Mouse (Mus musculus): ENCODE data around the gene Rcn1. TPM values are rescaled to one million over a fixed set of nuclear protein-coding genes. Genes with fewer than 3 reads are reported as not detected.

Gene Rcn1
- polyA plus RNA-seq, 1 experiment, result 18.3 TPM

DNA sequence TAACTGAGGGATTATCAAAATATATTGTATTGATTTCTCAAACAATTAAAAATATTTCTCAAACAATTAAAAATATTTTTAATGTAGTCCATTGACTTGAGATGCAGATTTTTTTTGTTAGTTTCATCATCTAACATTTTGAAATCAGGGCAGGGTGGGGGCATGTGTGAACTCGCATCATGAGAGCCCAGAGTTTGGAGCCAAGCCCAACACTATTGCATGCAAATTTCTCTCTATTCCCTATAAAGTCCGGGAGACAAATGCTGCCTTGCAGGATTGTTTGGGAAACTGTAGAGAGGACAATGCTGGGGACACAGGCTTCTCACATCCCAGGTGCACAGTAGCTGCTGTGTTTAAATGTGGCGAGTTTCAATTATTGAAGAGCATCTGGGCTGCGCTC is 23.4 kb downstream of the Rcn1 start:
- Histone ChIP-seq H3K4me3 (replicated peaks; ENCODE audit: control insufficient read depth, low read depth, low read length) (no peak overlapping the region), H3K4me1 (ENCODE audit: control insufficient read depth, insufficient read depth, low read length) (no peaks in the 10 kb centered on the region; the same call in 1 of the 2 replicates), H3K27ac (ENCODE audit: control insufficient read depth, insufficient read depth, low read depth, low read length, poor library complexity) (no peak overlapping the region)
- 62% methylated on average over 4 of the region's 4 CpGs for WGBS
- no peak for TF ChIP-seq POLR2A (IDR thresholded peaks at IDR 0.05; ENCODE audit: borderline replicate concordance, control insufficient read depth, low read depth, low read length)
- TF ChIP-seq CTCF (IDR thresholded peaks at IDR 0.05; ENCODE audit: control insufficient read depth, insufficient read depth, low read length), result no peak

DNA sequence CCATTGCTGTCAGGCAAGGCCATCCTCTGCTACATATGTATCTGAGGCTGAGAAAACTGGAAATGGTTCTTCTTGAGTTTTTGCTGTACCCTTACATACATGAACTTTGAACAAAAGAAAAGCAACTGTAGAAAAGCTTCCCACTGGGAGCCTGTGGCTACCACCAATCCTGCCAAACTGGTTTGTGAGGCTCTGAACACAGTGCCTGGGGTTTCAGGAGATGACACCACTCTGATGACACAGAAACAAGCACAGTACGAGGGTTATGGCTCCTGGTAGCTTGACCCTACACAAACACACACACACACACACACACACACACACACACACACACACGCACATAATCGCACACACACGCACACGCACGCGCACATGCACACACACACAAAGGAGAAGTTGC is 23.9 kb downstream of the Rcn1 start:
- WGBS, result 45% methylated on average over 7 of the region's 7 CpGs
- Histone ChIP-seq H3K27ac (ENCODE audit: control insufficient read depth, insufficient read depth, low read depth, low read length, poor library complexity) (no peak overlapping the region), H3K4me1 (ENCODE audit: control insufficient read depth, insufficient read depth, low read length) (no peaks in the 10 kb centered on the region; the same call in 1 of the 2 replicates), H3K4me3 (replicated peaks; ENCODE audit: control insufficient read depth, low read depth, low read length) (no peak overlapping the region)
- no peak for TF ChIP-seq CTCF (IDR thresholded peaks at IDR 0.05; ENCODE audit: control insufficient read depth, insufficient read depth, low read length)
- no peak for TF ChIP-seq POLR2A (IDR thresholded peaks at IDR 0.05; ENCODE audit: borderline replicate concordance, control insufficient read depth, low read depth, low read length)

DNA sequence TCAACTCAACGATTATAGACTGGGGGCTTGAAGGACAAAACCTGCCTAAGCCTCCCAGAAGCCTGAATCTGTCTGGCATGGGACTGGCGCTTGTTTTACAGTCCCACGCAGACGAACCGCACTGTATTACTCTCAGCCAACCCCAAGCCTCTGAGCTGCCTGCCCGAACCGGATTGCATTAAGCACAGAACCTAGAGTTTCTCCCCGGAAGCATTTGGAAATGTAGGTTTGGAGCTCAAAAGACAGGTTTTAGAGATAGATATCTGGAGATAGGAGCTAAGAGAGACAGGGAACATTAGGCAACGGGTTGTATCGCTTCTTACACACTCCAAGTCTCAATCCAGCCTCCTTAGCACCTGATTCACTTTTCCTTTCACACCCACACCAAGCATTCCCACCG is 25.5 kb downstream of the Rcn1 start:
- no peak overlapping the region for H3K4me3 ChIP-seq (replicated peaks; ENCODE audit: control insufficient read depth, low read depth, low read length)
- 83% methylated on average over 11 of the region's 11 CpGs for WGBS
- no peak overlapping the region for H3K27ac ChIP-seq (ENCODE audit: control insufficient read depth, insufficient read depth, low read depth, low read length, poor library complexity)
- no peaks in the 10 kb centered on the region; the same call in 1 of the 2 replicates for H3K4me1 ChIP-seq (ENCODE audit: control insufficient read depth, insufficient read depth, low read length)
- TF ChIP-seq POLR2A (IDR thresholded peaks at IDR 0.05; ENCODE audit: borderline replicate concordance, control insufficient read depth, low read depth, low read length), result no peak
- TF ChIP-seq CTCF (IDR thresholded peaks at IDR 0.05; ENCODE audit: control insufficient read depth, insufficient read depth, low read length), result no peak

DNA sequence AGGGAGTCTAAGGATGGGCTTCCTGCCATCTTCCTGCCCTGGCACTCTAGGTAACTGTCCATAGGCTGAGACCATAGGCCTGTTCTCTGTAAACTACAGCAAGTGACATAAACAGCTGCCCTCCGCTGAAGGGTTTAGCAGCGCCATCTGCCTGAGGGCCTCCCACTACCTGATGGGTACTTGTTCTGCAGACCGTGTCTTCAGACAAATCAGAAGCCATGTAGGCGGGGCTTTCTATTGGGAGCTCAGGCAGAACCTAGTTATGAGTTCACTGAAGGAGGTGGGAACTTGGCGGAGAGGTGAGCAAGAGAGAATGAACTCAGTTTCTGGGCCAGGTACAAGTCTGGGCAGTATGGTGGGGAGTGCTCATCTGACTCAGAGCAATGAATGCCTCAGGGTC is 26.4 kb downstream of the Rcn1 start:
- TF ChIP-seq POLR2A (IDR thresholded peaks at IDR 0.05; ENCODE audit: borderline replicate concordance, control insufficient read depth, low read depth, low read length) (no peak), CTCF (IDR thresholded peaks at IDR 0.05; ENCODE audit: control insufficient read depth, insufficient read depth, low read length) (no peak)
- Histone ChIP-seq H3K4me1 (ENCODE audit: control insufficient read depth, insufficient read depth, low read length) (no peaks in the 10 kb centered on the region; the same call in 1 of the 2 replicates), H3K27ac (ENCODE audit: control insufficient read depth, insufficient read depth, low read depth, low read length, poor library complexity) (no peak overlapping the region), H3K4me3 (replicated peaks; ENCODE audit: control insufficient read depth, low read depth, low read length) (no peak overlapping the region)
- 73% methylated on average over 5 of the region's 5 CpGs for WGBS

DNA sequence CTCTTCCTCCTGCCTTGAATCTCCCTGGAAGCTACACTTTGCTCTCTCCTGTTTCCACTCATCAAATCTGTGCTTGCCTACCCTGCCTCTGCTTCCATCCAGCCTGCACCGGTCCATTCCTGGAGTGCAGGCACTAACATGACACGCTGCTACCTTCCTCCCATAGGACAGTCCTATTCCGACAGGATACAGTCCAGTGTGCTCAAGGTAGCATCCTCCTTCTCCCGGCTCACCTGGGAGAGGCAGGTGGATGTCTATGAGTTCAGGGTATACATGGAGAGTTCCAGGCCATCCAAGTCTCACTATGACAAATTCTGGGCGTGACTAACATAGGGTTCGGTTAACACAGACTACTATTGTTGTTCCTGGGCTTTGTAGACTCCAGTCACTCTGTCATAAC is 27.0 kb downstream of the Rcn1 start:
- no peak overlapping the region for H3K4me3 ChIP-seq (replicated peaks; ENCODE audit: control insufficient read depth, low read depth, low read length)
- no peak overlapping the region for H3K27ac ChIP-seq (ENCODE audit: control insufficient read depth, insufficient read depth, low read depth, low read length, poor library complexity)
- no peaks in the 10 kb centered on the region; the same call in 1 of the 2 replicates for H3K4me1 ChIP-seq (ENCODE audit: control insufficient read depth, insufficient read depth, low read length)
- WGBS, result 86% methylated on average over 6 of the region's 6 CpGs
- TF ChIP-seq CTCF (IDR thresholded peaks at IDR 0.05; ENCODE audit: control insufficient read depth, insufficient read depth, low read length) (no peak), POLR2A (IDR thresholded peaks at IDR 0.05; ENCODE audit: borderline replicate concordance, control insufficient read depth, low read depth, low read length) (no peak)

DNA sequence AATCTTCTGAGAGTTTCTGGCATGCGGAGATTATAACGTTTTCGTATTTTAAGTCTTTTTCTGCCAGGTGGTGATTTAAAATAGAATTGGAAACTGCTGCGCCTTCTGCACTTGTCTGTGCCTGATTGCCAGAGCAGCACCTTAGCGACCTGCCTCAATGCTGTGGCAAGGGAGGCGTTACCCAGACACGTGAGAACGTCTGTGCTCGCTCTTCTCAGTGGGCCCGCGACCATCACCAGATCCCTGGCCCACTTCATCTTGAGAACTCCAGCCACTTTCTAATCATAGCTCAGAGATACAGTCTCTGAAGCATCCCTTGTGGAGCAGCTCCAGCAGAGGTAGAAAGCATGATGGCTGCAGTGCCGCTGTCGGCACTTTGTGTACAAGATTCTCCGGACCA is 28.4 kb downstream of the Rcn1 start:
- Histone ChIP-seq H3K27ac (ENCODE audit: control insufficient read depth, insufficient read depth, low read depth, low read length, poor library complexity) (no peak overlapping the region), H3K4me3 (replicated peaks; ENCODE audit: control insufficient read depth, low read depth, low read length) (no peak overlapping the region), H3K4me1 (ENCODE audit: control insufficient read depth, insufficient read depth, low read length) (no peaks in the 10 kb centered on the region; the same call in 1 of the 2 replicates)
- no peak for TF ChIP-seq CTCF (IDR thresholded peaks at IDR 0.05; ENCODE audit: control insufficient read depth, insufficient read depth, low read length)
- no peak for TF ChIP-seq POLR2A (IDR thresholded peaks at IDR 0.05; ENCODE audit: borderline replicate concordance, control insufficient read depth, low read depth, low read length)
- 51% methylated on average over 14 of the region's 14 CpGs for WGBS

DNA sequence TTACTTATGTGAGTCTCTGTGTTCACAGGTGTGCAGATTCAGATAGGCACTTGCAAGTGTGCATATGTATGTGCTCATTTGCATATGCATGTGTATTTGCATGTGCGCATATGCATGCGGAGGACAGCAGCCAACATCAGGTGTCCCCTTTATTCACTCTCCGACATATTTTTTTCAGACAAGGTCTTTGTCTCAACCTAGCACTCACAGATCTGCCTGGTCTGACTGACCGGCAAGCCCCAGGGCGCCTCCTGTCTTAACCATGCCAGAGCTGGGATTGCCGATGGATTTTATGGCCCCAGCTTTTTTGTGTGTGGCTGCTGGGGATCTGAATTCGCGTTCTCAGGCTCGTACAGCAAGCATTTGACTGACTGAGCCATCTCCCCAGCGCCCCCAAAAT is 28.9 kb downstream of the Rcn1 start:
- 43% methylated on average over 10 of the region's 10 CpGs for WGBS
- no peak overlapping the region for H3K27ac ChIP-seq (ENCODE audit: control insufficient read depth, insufficient read depth, low read depth, low read length, poor library complexity)
- H3K4me3 ChIP-seq (replicated peaks; ENCODE audit: control insufficient read depth, low read depth, low read length), result no peak overlapping the region
- no peaks in the 10 kb centered on the region; the same call in 1 of the 2 replicates for H3K4me1 ChIP-seq (ENCODE audit: control insufficient read depth, insufficient read depth, low read length)
- no peak for TF ChIP-seq POLR2A (IDR thresholded peaks at IDR 0.05; ENCODE audit: borderline replicate concordance, control insufficient read depth, low read depth, low read length)
- no peak for TF ChIP-seq CTCF (IDR thresholded peaks at IDR 0.05; ENCODE audit: control insufficient read depth, insufficient read depth, low read length)

DNA sequence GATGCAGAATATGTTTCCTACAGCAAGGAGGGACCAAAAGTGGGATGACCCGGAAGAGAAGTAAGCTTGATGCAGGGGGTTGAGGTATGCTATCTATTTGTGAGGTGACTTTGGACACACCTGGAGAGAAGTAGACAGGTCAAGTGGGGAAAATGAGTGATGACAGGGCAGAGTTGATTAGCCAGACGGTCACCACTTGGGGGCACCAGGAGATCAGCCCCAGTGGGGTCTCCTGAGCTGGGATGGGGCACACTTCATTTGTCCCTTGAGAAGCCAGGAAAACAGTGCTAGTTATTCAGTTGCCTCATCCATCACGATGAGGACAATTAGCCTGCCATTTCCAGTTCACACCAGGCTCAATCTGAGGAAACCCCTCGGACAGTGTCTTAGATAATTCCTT is 31.5 kb downstream of the Rcn1 start:
- Histone ChIP-seq H3K4me3 (replicated peaks; ENCODE audit: control insufficient read depth, low read depth, low read length) (no peak overlapping the region), H3K4me1 (ENCODE audit: control insufficient read depth, insufficient read depth, low read length) (no peaks in the 10 kb centered on the region; the same call in 1 of the 2 replicates), H3K27ac (ENCODE audit: control insufficient read depth, insufficient read depth, low read depth, low read length, poor library complexity) (no peak overlapping the region)
- 36% methylated on average over 4 of the region's 4 CpGs for WGBS
- TF ChIP-seq POLR2A (IDR thresholded peaks at IDR 0.05; ENCODE audit: borderline replicate concordance, control insufficient read depth, low read depth, low read length) (no peak), CTCF (IDR thresholded peaks at IDR 0.05; ENCODE audit: control insufficient read depth, insufficient read depth, low read length) (peak; percentile 47)

DNA sequence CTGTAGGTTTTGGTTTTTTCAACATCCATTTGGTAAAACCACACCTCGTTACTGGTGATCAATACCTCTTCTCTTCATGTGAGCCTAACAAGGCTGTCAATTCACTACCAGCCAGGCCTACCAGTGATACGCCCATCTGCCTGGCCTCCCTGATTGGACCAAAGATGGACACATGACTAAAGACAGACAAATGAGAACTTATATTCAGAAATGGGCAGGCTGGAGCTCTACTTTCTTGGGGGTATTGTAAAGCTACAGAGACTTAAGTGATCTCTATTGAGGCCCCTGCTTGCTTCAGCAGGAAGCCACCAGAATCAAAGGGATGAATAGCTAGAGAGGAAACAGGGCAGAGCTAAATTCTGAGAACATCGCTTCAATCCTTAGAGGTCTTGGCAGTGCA is 41.1 kb downstream of the Rcn1 start:
- Histone ChIP-seq H3K4me3 (replicated peaks; ENCODE audit: control insufficient read depth, low read depth, low read length) (no peak overlapping the region), H3K4me1 (ENCODE audit: control insufficient read depth, insufficient read depth, low read length) (no peaks in the 10 kb centered on the region), H3K27ac (ENCODE audit: control insufficient read depth, insufficient read depth, low read depth, low read length, poor library complexity) (no peak overlapping the region)
- WGBS, result 78% methylated on average over 3 of the region's 3 CpGs
- TF ChIP-seq POLR2A (IDR thresholded peaks at IDR 0.05; ENCODE audit: borderline replicate concordance, control insufficient read depth, low read depth, low read length), result no peak
- no peak for TF ChIP-seq CTCF (IDR thresholded peaks at IDR 0.05; ENCODE audit: control insufficient read depth, insufficient read depth, low read length)
